In genomic region chr11:69935137-69935879, GRCm38 (mm10) we compare ENCODE assay signal across 8 mouse cellular contexts. TPM values are rescaled to one million over a fixed set of nuclear protein-coding genes. Genes with fewer than 3 reads are reported as not detected.
DNase-seq lines count a peak whose midpoint lies in the region; ATAC-seq and TF ChIP-seq lines count a peak whose summit lies in the region.

Gene Ybx2 (plus strand): TSS chr11:69935796.

- H3K27me3 ChIP-seq in hindbrain, postnatal 0 days (ENCODE audit: insufficient read depth, low read length): peaks cover 6% of the 10 kb centered on the region; the same call in 1 of the 2 replicates

- H3K27ac ChIP-seq in cortical plate, adult 2 months (ENCODE audit: insufficient read depth, low read length): no peak within 1 kb of the TSS
- H3K27ac ChIP-seq in hindbrain, postnatal 0 days: peak within 1 kb of the TSS; percentile 26; the same call in 1 of the 2 replicates
- no peak within 1 kb of the TSS for H3K27ac ChIP-seq in left cerebral cortex, adult 2 months

- no peaks in the 10 kb centered on the region for H3K9me3 ChIP-seq in hindbrain, postnatal 0 days (ENCODE audit: low read length)

- 0 out of 2 replicates have a peak within 1 kb of the TSS, but pooled peaks have one; percentile 4 for H3K4me3 ChIP-seq in cortical plate, adult 2 months (ENCODE audit: insufficient read depth, low read length)
- H3K4me3 ChIP-seq in hindbrain, postnatal 0 days (ENCODE audit: low read length): peak within 1 kb of the TSS; percentile 51
- H3K4me3 ChIP-seq in left cerebral cortex, adult 2 months: peak within 1 kb of the TSS; percentile 47

- no peak for TF ChIP-seq CTCF in cortical plate, adult 2 months (IDR thresholded peaks at IDR 0.05; ENCODE audit: extremely low read depth, insufficient read depth, low read length)
- 0 out of 2 replicates have a peak, but pooled peaks have one; percentile 29 for TF ChIP-seq CTCF in hindbrain, postnatal 0 days (IDR thresholded peaks at IDR 0.05; ENCODE audit: low read depth)
- no peak for TF ChIP-seq CTCF in left cerebral cortex, adult 2 months (IDR thresholded peaks at IDR 0.05)

- ATAC-seq in hindbrain, postnatal 0 days: peak; percentile 93
- ATAC-seq in megakaryocyte, adult 5-6 weeks (ENCODE audit: poor library complexity, severe bottlenecking): peak; percentile 55

- peak within 1 kb of the TSS; percentile 89 for H3K4me2 ChIP-seq in hindbrain, postnatal 0 days (ENCODE audit: low read depth, low read length)

- intact Hi-C loops in left cerebral cortex, adult 2 months (cut with DNase I): loop anchor here (2.0 kb wide), 2 partner anchors 45 to 277 kb away; partner anchors contain the start of genes Ctdnep1 and Slc16a11

- peak within 1 kb of the TSS; percentile 58 for H3K9ac ChIP-seq in hindbrain, postnatal 0 days (replicated peaks; ENCODE audit: low read length)

- H3K36me3 ChIP-seq in hindbrain, postnatal 0 days (ENCODE audit: insufficient read depth, low read length): no peaks in the 10 kb centered on the region

- 1% methylated on average over 61 of the region's 62 CpGs for WGBS in hindbrain, postnatal 0 days

- TF ChIP-seq POLR2A in cortical plate, adult 2 months (IDR thresholded peaks at IDR 0.05; ENCODE audit: extremely low read depth, insufficient read depth, low read length): no peak

- peak; percentile 79 to 81 for DNase-seq in adrenal gland, adult 18-20 months (ENCODE audit: low spot score in 2 of 2)
- DNase-seq in gastrocnemius, adult 8-10 months (ENCODE audit: low spot score in 2 of 2): peak; percentile 77 to 86
- peak; percentile 95 for DNase-seq in hindbrain, postnatal 0 days (ENCODE audit: low spot score)
- peak; percentile 85 to 88 for DNase-seq in left cerebral cortex, adult 2 months (ENCODE audit: extremely low spot score in 1 of 2, low spot score in 2 of 2)
- DNase-seq in right cerebral cortex, postnatal 10 days (ENCODE audit: low spot score in 2 of 2): peak; percentile 94
- DNase-seq in urinary bladder, postnatal 25 days (ENCODE audit: low spot score): peak; percentile 77

- peaks cover 2% of the 10 kb centered on the region; the same call in 1 of the 2 replicates for H3K4me1 ChIP-seq in cortical plate, adult 2 months (ENCODE audit: control insufficient read depth, insufficient read depth, low read length)
- peaks cover 16% of the 10 kb centered on the region; the same call in 1 of the 2 replicates for H3K4me1 ChIP-seq in hindbrain, postnatal 0 days (ENCODE audit: insufficient read depth, low read length)

RNA-seq across cellular contexts. Expression of gene Ybx2, which starts in this region (rescaled TPM):
- 10 to 100 TPM; 14.2 to 32.6 TPM for total RNA-seq in adrenal gland, adult 18-20 months (2021)
- polyA plus RNA-seq in cortical plate, adult 2 months (2012; rRNA removed): 18.1 and 21.1 TPM in 2 replicates
- total RNA-seq in gastrocnemius, adult 8-10 months (2022): 10 to 100 TPM in 1 of 4 experiments, 1 to 10 TPM in 3; 8.5 to 11.4 (median 9.2) TPM
- 23.9 and 31.1 TPM in 2 replicates for total RNA-seq in hindbrain, postnatal 0 days (2014; rRNA removed)
- 3.3 and 5.9 TPM in 2 replicates for polyA plus RNA-seq in hindbrain, postnatal 0 days (2015; fragmentation: Nextera tagmentation; extraction: Ambion mirVana)
- total RNA-seq in left cerebral cortex, adult 2 months (2021): 1 to 10 TPM; 9.9 to 10.0 TPM
- total RNA-seq in megakaryocyte, adult 5-6 weeks (2015): not detected in 2 replicates
- total RNA-seq in megakaryocyte, adult 5-6 weeks (2017): not detected in 2 replicates

Comparison
In these comparisons a context has a peak if more than half of its experiments do, and no peak if none do; other contexts are left out.
1. RNA of gene Ybx2 (total RNA-seq): 14.2 to 32.6 TPM in adrenal gland, adult 18-20 months, 23.9 to 31.1 TPM in hindbrain, postnatal 0 days, 9.9 to 10.0 TPM in left cerebral cortex, adult 2 months and 8.5 to 11.4 TPM in gastrocnemius, adult 8-10 months; not detected in megakaryocyte, adult 5-6 weeks; every median in the first group is over 4 times any median in the second.
2. Peak in ATAC-seq in megakaryocyte, adult 5-6 weeks; RNA of the gene not detected or under 1 TPM.
3. Peak in every context shown above with its lines, with median percentiles within 50 percentile points of each other: DNase-seq and H3K4me3 ChIP-seq.